Comparison of ENCODE assay signal across 15 mouse cellular contexts in the genomic region with DNA sequence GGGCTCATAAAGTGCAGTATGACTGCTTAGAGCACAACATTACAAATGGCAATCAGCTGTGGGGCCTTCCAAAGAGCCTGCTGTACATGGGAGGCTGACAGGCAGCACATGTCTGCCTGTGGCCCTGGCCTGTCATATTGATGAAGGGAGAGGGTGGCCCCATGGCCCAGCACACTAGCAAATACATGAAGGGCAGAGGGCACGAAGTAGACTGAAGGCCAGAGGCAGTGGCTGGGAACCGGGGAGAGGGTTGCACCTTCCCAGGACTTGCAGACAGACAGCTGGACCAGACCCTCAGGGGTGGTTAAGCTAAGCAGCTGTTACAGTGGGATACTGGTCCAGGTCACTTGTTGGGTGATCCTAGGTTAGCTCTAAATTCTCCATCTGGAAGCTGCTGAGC. TPM values are rescaled to one million over a fixed set of nuclear protein-coding genes. Genes with fewer than 3 reads are reported as not detected.
A peak's percentile ranks its signal among the peaks of the same experiment; 100 is the strongest.
DNase-seq lines count a peak whose midpoint lies in the region; ATAC-seq and TF ChIP-seq lines count a peak whose summit lies in the region.
"Had no signal": no experiment of that assay in that cellular context is flagged by ENCODE, and none has a peak within 500 bp of the region (broad histone marks: within the 10 kb centered on the region; RNA-seq: fewer than 3 reads in every experiment).

No protein-coding gene starts in this region.

- no peaks in the 10 kb centered on the region; the same call in 1 of the 2 replicates for H3K9me3 ChIP-seq in liver, embryonic 11.5 days (ENCODE audit: control insufficient read depth, low read length)
- H3K9me3 ChIP-seq: neural tube, embryonic 12.5 days had no signal

- no peak overlapping the region for H3K9ac ChIP-seq in liver, embryonic 11.5 days (ENCODE audit: low read depth, low read length)
- H3K9ac ChIP-seq: neural tube, embryonic 12.5 days had no signal

- ATAC-seq in liver, embryonic 11.5 days (replicated peaks; ENCODE audit: low FRiP score) = no peak

- no peak overlapping the region for H3K4me3 ChIP-seq in left cerebral cortex, adult 2 months
- H3K4me3 ChIP-seq in liver, embryonic 11.5 days (ENCODE audit: low read depth, low read length) = no peak overlapping the region
- H3K4me3 ChIP-seq: neural tube, embryonic 12.5 days had no signal

- DNase-seq in heart, adult 11 months = peak; percentile 94
- no peak for DNase-seq in heart, postnatal 10 days
- DNase-seq in left cerebral cortex, adult 2 months (ENCODE audit: extremely low spot score in 1 of 2, low spot score in 2 of 2) = no peak
- no peak for DNase-seq in left cerebral cortex, adult 18-20 months (ENCODE audit: low spot score in 2 of 2)
- peak; percentile 60 for DNase-seq in adrenal gland, postnatal 10 days
- DNase-seq in liver, embryonic 11.5 days (ENCODE audit: low spot score) = no peak
- DNase-seq in ovary, postnatal 36 days (ENCODE audit: low spot score) = no peak
- no peak for DNase-seq in MN1 (ENCODE audit: low spot score)
- DNase-seq: right cerebral cortex, postnatal 14 days had no signal

- no peak for TF ChIP-seq CTCF in left cerebral cortex, adult 2 months (IDR thresholded peaks at IDR 0.05)

- intact Hi-C loops in heart, postnatal 10 days (cut with DNase I) = no loop called here
- intact Hi-C loops in left cerebral cortex, adult 2 months (cut with DNase I) = no loop called here

- peaks cover 38% of the 10 kb centered on the region for H3K4me1 ChIP-seq in liver, embryonic 11.5 days (replicated peaks; ENCODE audit: control insufficient read depth, insufficient read depth, low read length)

- H3K27ac ChIP-seq in left cerebral cortex, adult 2 months = peak overlapping the region; percentile 45; the same call in 1 of the 2 replicates
- peak overlapping the region; percentile 9; the same call in 1 of the 2 replicates for H3K27ac ChIP-seq in liver, embryonic 11.5 days (ENCODE audit: low read depth, low read length)
- H3K27ac ChIP-seq: neural tube, embryonic 12.5 days had no signal

- H3K36me3 ChIP-seq in liver, embryonic 11.5 days (ENCODE audit: control insufficient read depth, insufficient read depth, low read length) = no peaks in the 10 kb centered on the region; the same call in 1 of the 2 replicates

- no peak overlapping the region for H3K4me2 ChIP-seq in liver, embryonic 11.5 days
- H3K4me2 ChIP-seq: neural tube, embryonic 12.5 days had no signal

- H3K27me3 ChIP-seq in liver, embryonic 11.5 days (replicated peaks; ENCODE audit: control insufficient read depth, insufficient read depth, low read length) = no peaks in the 10 kb centered on the region
- H3K27me3 ChIP-seq: CH12.LX; neural tube, embryonic 12.5 days had no signal

- WGBS in liver, embryonic 11.5 days = 60% methylated on average over 2 of the region's 2 CpGs

RNA-seq across cellular contexts. Expression of a gene that starts 7.5 kb away (rescaled TPM):
- 10 to 100 TPM; 50.2 to 67.2 TPM for total RNA-seq in heart, postnatal 10 days (2021)
- total RNA-seq in left cerebral cortex, adult 2 months (2021) = 1 to 10 TPM; 7.5 to 7.8 TPM
- 1 to 10 TPM; 7.6 to 8.2 TPM for total RNA-seq in left cerebral cortex, adult 18-20 months (2021)
- total RNA-seq in adrenal gland, postnatal 10 days (2021) = 100 to 1,000 TPM; 391 to 441 TPM
- 2.3 and 2.5 TPM in 2 replicates for polyA plus RNA-seq in liver, embryonic 11.5 days (2014; fragmentation: Nextera tagmentation; extraction: Ambion mirVana)

RNA-seq across cellular contexts. Expression of a gene that starts 21.5 kb away (rescaled TPM):
- not detected for total RNA-seq in heart, postnatal 10 days (2021)
- not detected for total RNA-seq in left cerebral cortex, adult 2 months (2021)
- total RNA-seq in left cerebral cortex, adult 18-20 months (2021) = not detected
- total RNA-seq in adrenal gland, postnatal 10 days (2021) = not detected
- not detected in 2 replicates for polyA plus RNA-seq in liver, embryonic 11.5 days (2014; fragmentation: Nextera tagmentation; extraction: Ambion mirVana)
- total RNA-seq: CH12.LX; heart, postnatal 14 days; left cerebral cortex, postnatal 14 days; megakaryocyte, adult 5-6 weeks had no signal
- polyA plus RNA-seq: kidney, postnatal 0 days; neural tube, embryonic 12.5 days had no signal

RNA-seq across cellular contexts. Expression of a gene that starts 21.7 kb away (rescaled TPM):
- total RNA-seq in heart, postnatal 10 days (2021) = not detected
- not detected for total RNA-seq in left cerebral cortex, adult 2 months (2021)
- not detected for total RNA-seq in left cerebral cortex, adult 18-20 months (2021)
- total RNA-seq in adrenal gland, postnatal 10 days (2021) = not detected
- polyA plus RNA-seq in liver, embryonic 11.5 days (2014; fragmentation: Nextera tagmentation; extraction: Ambion mirVana) = 0.38 TPM in 1 of 2 replicates, not detected in the other
- total RNA-seq: CH12.LX; heart, postnatal 14 days; left cerebral cortex, postnatal 14 days; megakaryocyte, adult 5-6 weeks had no signal

Comparison
In these comparisons a context has a peak if more than half of its experiments do, and no peak if none do; other contexts are left out.
1. DNase-seq: peak in heart, adult 11 months (single experiment) and adrenal gland, postnatal 10 days (single experiment); none in heart, postnatal 10 days (0 of 2), left cerebral cortex, adult 2 months (0 of 2), left cerebral cortex, adult 18-20 months (0 of 2), liver, embryonic 11.5 days (single experiment), ovary, postnatal 36 days (single experiment) and MN1 (single experiment).
2. RNA of a gene that starts 7.5 kb away (total RNA-seq): 391 to 441 TPM in adrenal gland, postnatal 10 days; 50.2 to 67.2 TPM in heart, postnatal 10 days, 7.6 to 8.2 TPM in left cerebral cortex, adult 18-20 months and 7.5 to 7.8 TPM in left cerebral cortex, adult 2 months; every median in the first group is over 4 times any median in the second.